Mouse (Mus musculus): ENCODE results near the gene Fermt3.
"Not testable (repeated sequence)": the region's sequence is repeated elsewhere in the genome, so short reads cannot be mapped to it uniquely, and the experiment has no call there.

Gene Fermt3

GRCm38 (mm10) chr19:7019191-7019590, at the start of gene Fermt3:
Fermt3 (minus strand) TSS chr19:7019469.
- DNase-seq (ENCODE audit: low read depth, low spot score), result peak; percentile 88

GRCm38 (mm10) chr19:7068136-7068535, 48.9 kb upstream of the Fermt3 start:
- peak; percentile 85 for DNase-seq (ENCODE audit: low read depth, low spot score)

- DNase-seq (ENCODE audit: low read depth, low spot score), result no peak
Observed at GRCm38 (mm10) chr19:7067344-7068050, 48.2 kb upstream of the Fermt3 start.

GRCm38 (mm10) chr19:7066828-7067342, 47.6 kb upstream of the Fermt3 start:
- no peak for DNase-seq (ENCODE audit: low read depth, low spot score)

GRCm38 (mm10) chr19:7066034-7066827, 47.0 kb upstream of the Fermt3 start:
- peak; percentile 57 for DNase-seq (ENCODE audit: low read depth, low spot score)

GRCm38 (mm10) chr19:7064571-7064970, 45.3 kb upstream of the Fermt3 start:
- peak; percentile 91 for DNase-seq (ENCODE audit: low read depth, low spot score)

GRCm38 (mm10) chr19:7062916-7063315, 43.6 kb upstream of the Fermt3 start:
- no peak for DNase-seq (ENCODE audit: low read depth, low spot score)

- DNase-seq (ENCODE audit: low read depth, low spot score), result no peak
Observed at GRCm38 (mm10) chr19:7062110-7062509, 42.8 kb upstream of the Fermt3 start.

- DNase-seq (ENCODE audit: low read depth, low spot score), result no peak
Observed at GRCm38 (mm10) chr19:7058541-7058940, 39.3 kb upstream of the Fermt3 start.

- DNase-seq (ENCODE audit: low read depth, low spot score), result peak; percentile 78
Observed at GRCm38 (mm10) chr19:7057722-7058207, 38.5 kb upstream of the Fermt3 start.

- no peak for DNase-seq (ENCODE audit: low read depth, low spot score)
Observed at GRCm38 (mm10) chr19:7057126-7057721, 38.0 kb upstream of the Fermt3 start.

- peak; percentile 86 for DNase-seq (ENCODE audit: low read depth, low spot score)
Observed at GRCm38 (mm10) chr19:7056248-7057087, 37.2 kb upstream of the Fermt3 start, which contains the start of gene Macrod1. Macrod1 (plus strand) TSS chr19:7056810.

- DNase-seq (ENCODE audit: low read depth, low spot score), result peak; percentile 20
Observed at GRCm38 (mm10) chr19:7055173-7055572, 35.9 kb upstream of the Fermt3 start.

- no peak for DNase-seq (ENCODE audit: low read depth, low spot score)
Observed at GRCm38 (mm10) chr19:7054772-7055171, 35.5 kb upstream of the Fermt3 start.

GRCm38 (mm10) chr19:7053382-7053781, 34.1 kb upstream of the Fermt3 start:
- not testable (repeated sequence) for DNase-seq (ENCODE audit: low read depth, low spot score)

GRCm38 (mm10) chr19:7044706-7045105, 25.4 kb upstream of the Fermt3 start:
- DNase-seq (ENCODE audit: low read depth, low spot score), result no peak

- DNase-seq (ENCODE audit: low read depth, low spot score), result no peak
Observed at GRCm38 (mm10) chr19:7044279-7044678, 25.0 kb upstream of the Fermt3 start.

- DNase-seq (ENCODE audit: low read depth, low spot score), result no peak
Observed at GRCm38 (mm10) chr19:7041171-7041570, 21.9 kb upstream of the Fermt3 start.

- peak; percentile 60 for DNase-seq (ENCODE audit: low read depth, low spot score)
Observed at GRCm38 (mm10) chr19:7040637-7041130, 21.4 kb upstream of the Fermt3 start.

GRCm38 (mm10) chr19:7039841-7040636, 20.8 kb upstream of the Fermt3 start, which contains the start of gene Stip1:
Stip1 (minus strand) TSS chr19:7039967.
- DNase-seq (ENCODE audit: low read depth, low spot score), result peak; percentile 99

All from CD4-positive, CD25-positive, alpha-beta regulatory T cell, adult 2 months (primary cell).